Mouse (Mus musculus): ENCODE measurements around the gene Hemk1.

The Hemk1 gene

GRCm38 (mm10) chr9:107295616-107296015 lies 42.5 kb downstream of the Hemk1 start:
- no peak for DNase-seq (ENCODE audit: low spot score)

- peak; percentile 87 for DNase-seq (ENCODE audit: low spot score)
Observed at GRCm38 (mm10) chr9:107294249-107294648, 43.9 kb downstream of the Hemk1 start.

GRCm38 (mm10) chr9:107290897-107291296 lies 47.3 kb downstream of the Hemk1 start:
- peak; percentile 81 for DNase-seq (ENCODE audit: low spot score)

GRCm38 (mm10) chr9:107289211-107290076 lies 48.7 kb downstream of the Hemk1 start, which contains the start of gene Mapkapk3:
Gene Mapkapk3 (minus strand): TSS chr9:107289877.
- peak; percentile 94 for DNase-seq (ENCODE audit: low spot score)

- no peak for DNase-seq (ENCODE audit: low spot score)
Observed at GRCm38 (mm10) chr9:107288711-107289110, 49.4 kb downstream of the Hemk1 start.

- DNase-seq (ENCODE audit: low spot score) = no peak
Observed at GRCm38 (mm10) chr9:107288105-107288650, 50.0 kb downstream of the Hemk1 start.

- no peak for DNase-seq (ENCODE audit: low spot score)
Observed at GRCm38 (mm10) chr9:107287294-107287693, 50.9 kb downstream of the Hemk1 start.

- DNase-seq (ENCODE audit: low spot score) = no peak
Observed at GRCm38 (mm10) chr9:107285009-107285408, 53.1 kb downstream of the Hemk1 start.

- DNase-seq (ENCODE audit: low spot score) = no peak
Observed at GRCm38 (mm10) chr9:107282951-107283350, 55.2 kb downstream of the Hemk1 start.

GRCm38 (mm10) chr9:107281241-107281987 lies 56.7 kb downstream of the Hemk1 start:
- no peak for DNase-seq (ENCODE audit: low spot score)

- no peak for DNase-seq (ENCODE audit: low spot score)
Observed at GRCm38 (mm10) chr9:107280322-107281027, 57.7 kb downstream of the Hemk1 start.

- DNase-seq (ENCODE audit: low spot score) = peak; percentile 44
Observed at GRCm38 (mm10) chr9:107279378-107280321, 58.5 kb downstream of the Hemk1 start.

GRCm38 (mm10) chr9:107278527-107279377 lies 59.4 kb downstream of the Hemk1 start:
- DNase-seq (ENCODE audit: low spot score) = peak; percentile 35

- DNase-seq (ENCODE audit: low spot score) = no peak
Observed at GRCm38 (mm10) chr9:107278126-107278525, 60.0 kb downstream of the Hemk1 start.

GRCm38 (mm10) chr9:107277603-107278002 lies 60.5 kb downstream of the Hemk1 start:
- no peak for DNase-seq (ENCODE audit: low spot score)
